Mouse (Mus musculus): ENCODE measurements at regions not wholly inside any gene's neighbourhood (a gene's known extent, or its start where the extent isn't known, plus 50 kb on each side); places are given as distances from the start of the nearest gene placed in this dataset.
A peak's percentile ranks its signal among the peaks of the same experiment; 100 is the strongest.

GRCm38 (mm10) chr11:42754481-42755272 is 280.9 kb upstream of the Gm9972 start:
- no peak for DNase-seq

- no peak for DNase-seq
These were observed 280.1 kb upstream of the Gm9972 start for GRCm38 (mm10) chr11:42755415-42755814.

GRCm38 (mm10) chr11:42765213-42765612 is 270.3 kb upstream of the Gm9972 start:
- no peak for DNase-seq

- no peak for DNase-seq
These were observed 260.4 kb upstream of the Gm9972 start for GRCm38 (mm10) chr11:42775074-42775676.

GRCm38 (mm10) chr11:42811487-42811886 is 224.1 kb upstream of the Gm9972 start:
- no peak for DNase-seq

GRCm38 (mm10) chr11:42815753-42816152 is 219.8 kb upstream of the Gm9972 start:
- no peak for DNase-seq

- DNase-seq, result no peak
These were observed 212.7 kb upstream of the Gm9972 start for GRCm38 (mm10) chr11:42822835-42823234.

GRCm38 (mm10) chr11:42845795-42846194 is 189.8 kb upstream of the Gm9972 start:
- no peak for DNase-seq

GRCm38 (mm10) chr11:42854411-42854810 is 181.1 kb upstream of the Gm9972 start:
- DNase-seq, result no peak

GRCm38 (mm10) chr11:42857687-42858086 is 177.9 kb upstream of the Gm9972 start:
- no peak for DNase-seq

- DNase-seq, result no peak
These were observed 161.5 kb upstream of the Gm9972 start for GRCm38 (mm10) chr11:42874056-42874455.

GRCm38 (mm10) chr11:42900024-42900423 is 135.5 kb upstream of the Gm9972 start:
- DNase-seq, result no peak

GRCm38 (mm10) chr11:42903459-42904012 is 132.0 kb upstream of the Gm9972 start:
- DNase-seq, result no peak

GRCm38 (mm10) chr11:42905561-42905960 is 130.0 kb upstream of the Gm9972 start:
- DNase-seq, result no peak

- no peak for DNase-seq
These were observed 129.5 kb upstream of the Gm9972 start for GRCm38 (mm10) chr11:42906020-42906419.

GRCm38 (mm10) chr11:42916421-42917181 is 118.9 kb upstream of the Gm9972 start:
- no peak for DNase-seq

- DNase-seq, result no peak
These were observed 116.3 kb upstream of the Gm9972 start for GRCm38 (mm10) chr11:42919221-42919620.

- no peak for DNase-seq
These were observed 108.4 kb upstream of the Gm9972 start for GRCm38 (mm10) chr11:42927156-42927555.

- no peak for DNase-seq
These were observed 106.6 kb upstream of the Gm9972 start for GRCm38 (mm10) chr11:42928916-42929315.

GRCm38 (mm10) chr11:42939271-42939670 is 96.3 kb upstream of the Gm9972 start:
- peak; percentile 68 to 84 for DNase-seq

- DNase-seq, result no peak
These were observed 94.0 kb upstream of the Gm9972 start for GRCm38 (mm10) chr11:42941561-42941960.

- peak in 1 of 2 experiments; percentile 11 for DNase-seq
These were observed 93.3 kb upstream of the Gm9972 start for GRCm38 (mm10) chr11:42942284-42942683.

- peak; percentile 63 to 83 for DNase-seq
These were observed 91.0 kb upstream of the Gm9972 start for GRCm38 (mm10) chr11:42944573-42944972.

Data from kidney, adult 8-10 months (tissue).